Mouse (Mus musculus): ENCODE measurements around the gene Gars. TPM values are rescaled to one million over a fixed set of nuclear protein-coding genes. Genes with fewer than 3 reads are reported as not detected.
A peak's percentile ranks its signal among the peaks of the same experiment; 100 is the strongest.

Gene Gars
- polyA plus RNA-seq, 1 experiment from 2014 or later, result 197 TPM

GRCm38 (mm10) chr6:55010330-55011091, 27.3 kb upstream of the Gars start:
- Histone ChIP-seq H3K36me3 (no peaks in the 10 kb centered on the region), H3K4me3 (no peak overlapping the region), H3K27ac (replicated peaks) (peak overlapping the region; percentile 59), H3K4me1 (replicated peaks) (peaks cover 10% of the 10 kb centered on the region), H3K9me3 (no peaks in the 10 kb centered on the region), H3K27me3 (no peaks in the 10 kb centered on the region), H3K9ac (no peak overlapping the region), H3K4me2 (peak overlapping the region; percentile 49)
- 55% methylated on average over 4 of the region's 4 CpGs for WGBS
- ATAC-seq (ENCODE audit: low FRiP score, low read depth), result 0 out of 2 replicates have a peak, but pooled peaks have one; percentile 23

DNA sequence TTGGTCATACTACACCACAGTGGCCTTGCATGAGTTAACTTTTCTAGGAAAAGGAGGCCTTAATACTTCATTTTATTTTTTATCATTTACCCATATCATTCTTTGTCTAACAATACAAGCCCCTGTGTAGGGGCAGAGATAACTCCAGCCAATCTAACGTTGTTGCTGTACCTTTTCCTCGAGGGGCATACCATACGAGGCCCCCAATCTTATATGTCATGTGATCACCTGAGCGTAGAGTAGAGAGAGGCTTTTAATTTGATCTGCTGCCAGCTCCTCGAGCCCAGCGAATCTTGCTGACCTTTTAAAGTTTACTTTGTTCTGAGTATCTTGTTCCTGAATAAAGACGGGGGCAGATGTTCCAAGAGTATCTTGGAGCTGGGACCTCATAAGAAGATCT, 25.3 kb upstream of the Gars start:
- Histone ChIP-seq H3K9me3 (no peaks in the 10 kb centered on the region), H3K27me3 (no peaks in the 10 kb centered on the region), H3K4me3 (no peak overlapping the region), H3K9ac (no peak overlapping the region), H3K4me1 (replicated peaks) (peaks cover 16% of the 10 kb centered on the region), H3K4me2 (no peak overlapping the region), H3K27ac (replicated peaks) (no peak overlapping the region), H3K36me3 (no peaks in the 10 kb centered on the region)
- 85% methylated on average over 7 of the region's 7 CpGs for WGBS
- no peak for ATAC-seq (ENCODE audit: low FRiP score, low read depth)

- H3K27me3 ChIP-seq, result 0 out of 2 replicates have a peak, but pooled peaks cover 7% of the 10 kb centered on the region
- no peaks in the 10 kb centered on the region for H3K9me3 ChIP-seq
- 89% methylated on average over 3 of the region's 3 CpGs for WGBS
- no peak overlapping the region for H3K4me2 ChIP-seq
- peaks cover 16% of the 10 kb centered on the region for H3K4me1 ChIP-seq (replicated peaks)
- H3K4me3 ChIP-seq, result no peak overlapping the region
- H3K36me3 ChIP-seq, result no peaks in the 10 kb centered on the region
- no peak overlapping the region for H3K9ac ChIP-seq
- no peak overlapping the region for H3K27ac ChIP-seq (replicated peaks)
- no peak for ATAC-seq (ENCODE audit: low FRiP score, low read depth)
Observed at GRCm38 (mm10) chr6:55014184-55014583, 23.6 kb upstream of the Gars start.

- H3K4me3 ChIP-seq, result no peak overlapping the region
- ATAC-seq (ENCODE audit: low FRiP score, low read depth), result peak; percentile 50; the same call in 1 of the 2 replicates
- WGBS, result 26% methylated on average over 5 of the region's 5 CpGs
- H3K9ac ChIP-seq, result no peak overlapping the region
- H3K27ac ChIP-seq (replicated peaks), result no peak overlapping the region
- H3K36me3 ChIP-seq, result no peaks in the 10 kb centered on the region
- no peaks in the 10 kb centered on the region for H3K9me3 ChIP-seq
- H3K27me3 ChIP-seq, result 0 out of 2 replicates have a peak, but pooled peaks cover 7% of the 10 kb centered on the region
- no peak overlapping the region for H3K4me2 ChIP-seq
- H3K4me1 ChIP-seq (replicated peaks), result 0 out of 2 replicates have a peak, but pooled peaks cover 6% of the 10 kb centered on the region
Observed at GRCm38 (mm10) chr6:55016236-55016635, 21.6 kb upstream of the Gars start.

DNA sequence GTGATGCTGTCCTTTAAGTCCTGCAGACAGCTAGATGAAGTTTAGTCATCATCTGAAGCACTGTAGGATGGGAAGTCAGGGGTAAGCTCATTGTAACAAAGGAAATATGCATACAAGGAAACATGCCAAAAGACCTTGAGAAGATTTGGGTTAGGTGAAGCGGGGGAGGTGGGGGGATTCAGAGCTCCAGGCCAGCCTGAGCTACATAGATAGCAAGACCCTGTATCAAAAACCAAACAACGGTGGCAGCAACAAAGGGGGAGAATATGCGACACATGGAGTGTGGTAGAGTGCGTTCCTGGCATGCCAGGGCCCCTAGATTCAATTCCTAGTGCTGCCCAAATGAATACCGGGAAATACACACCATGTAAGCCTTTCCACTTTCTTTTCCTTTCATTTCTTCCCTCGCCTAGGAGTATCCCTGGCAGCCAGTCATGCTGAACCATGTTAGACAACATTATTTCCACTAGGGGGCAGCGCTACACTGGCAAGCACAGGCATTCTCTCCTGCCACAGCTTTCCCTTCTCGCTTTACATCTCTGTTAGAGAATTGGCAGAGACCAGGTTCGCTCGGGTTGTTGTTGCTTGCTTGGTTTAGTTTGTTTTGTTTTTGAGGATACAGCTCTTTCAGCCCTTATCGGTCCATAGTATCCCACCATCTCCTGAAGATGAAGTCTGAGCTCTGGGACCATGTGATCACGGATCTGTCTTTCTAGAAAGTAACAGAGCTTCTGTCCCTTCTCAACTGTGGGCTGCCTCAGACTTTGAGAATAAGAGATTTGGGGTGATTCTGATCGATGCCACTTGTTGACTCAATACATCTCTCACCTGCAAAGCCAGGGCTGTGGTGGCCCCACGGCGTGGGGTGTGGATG, 20.9 kb upstream of the Gars start:
- Histone ChIP-seq H3K27ac (replicated peaks) (no peak overlapping the region), H3K4me1 (replicated peaks) (0 out of 2 replicates have a peak, but pooled peaks cover 6% of the 10 kb centered on the region), H3K27me3 (0 out of 2 replicates have a peak, but pooled peaks cover 7% of the 10 kb centered on the region), H3K36me3 (no peaks in the 10 kb centered on the region), H3K4me2 (0 out of 2 replicates have a peak overlapping the region, but pooled peaks have one; percentile 14), H3K9me3 (no peaks in the 10 kb centered on the region), H3K9ac (no peak overlapping the region), H3K4me3 (no peak overlapping the region)
- ATAC-seq (ENCODE audit: low FRiP score, low read depth), result peak; percentile 83
- 29% methylated on average over 15 of the region's 15 CpGs for WGBS

GRCm38 (mm10) chr6:55018417-55018816, 19.4 kb upstream of the Gars start:
- 0 out of 2 replicates have a peak, but pooled peaks cover 6% of the 10 kb centered on the region for H3K4me1 ChIP-seq (replicated peaks)
- no peak overlapping the region for H3K9ac ChIP-seq
- no peak overlapping the region for H3K27ac ChIP-seq (replicated peaks)
- WGBS, result 80% methylated on average over 2 of the region's 2 CpGs
- H3K27me3 ChIP-seq, result 0 out of 2 replicates have a peak, but pooled peaks cover 7% of the 10 kb centered on the region
- H3K36me3 ChIP-seq, result no peaks in the 10 kb centered on the region
- no peaks in the 10 kb centered on the region for H3K9me3 ChIP-seq
- no peak for ATAC-seq (ENCODE audit: low FRiP score, low read depth)
- H3K4me2 ChIP-seq, result no peak overlapping the region
- no peak overlapping the region for H3K4me3 ChIP-seq

- no peaks in the 10 kb centered on the region for H3K36me3 ChIP-seq
- H3K4me3 ChIP-seq, result no peak overlapping the region
- ATAC-seq (ENCODE audit: low FRiP score, low read depth), result no peak
- no peak overlapping the region for H3K4me2 ChIP-seq
- 0 out of 2 replicates have a peak, but pooled peaks cover under 1% of the 10 kb centered on the region for H3K4me1 ChIP-seq (replicated peaks)
- WGBS, result 89% methylated on average over 7 of the region's 7 CpGs
- no peak overlapping the region for H3K9ac ChIP-seq
- no peaks in the 10 kb centered on the region for H3K9me3 ChIP-seq
- H3K27me3 ChIP-seq, result 0 out of 2 replicates have a peak, but pooled peaks cover 7% of the 10 kb centered on the region
- no peak overlapping the region for H3K27ac ChIP-seq (replicated peaks)
Observed at GRCm38 (mm10) chr6:55021806-55022205, 16.0 kb upstream of the Gars start.

DNA sequence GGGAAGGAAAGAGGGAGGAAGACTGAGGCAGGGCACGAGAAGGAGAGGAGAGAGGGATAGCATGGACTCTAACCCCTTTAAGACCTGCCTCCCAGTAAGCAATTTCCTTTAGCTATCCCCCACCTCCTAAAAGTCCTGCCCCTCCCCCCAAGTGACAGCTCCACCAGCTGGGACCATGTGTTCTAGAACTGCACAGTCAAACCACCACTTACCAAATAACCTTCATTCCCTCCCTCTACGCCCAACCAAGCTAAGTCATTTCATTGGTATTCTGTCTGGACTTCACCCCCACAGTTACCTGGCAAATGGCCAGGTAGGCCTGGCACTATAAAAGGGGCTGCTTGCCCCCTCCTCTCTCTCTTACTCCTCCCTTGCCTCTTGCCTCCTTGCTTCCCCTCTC, 10.2 kb upstream of the Gars start:
- no peak overlapping the region for H3K4me2 ChIP-seq
- H3K4me3 ChIP-seq, result no peak overlapping the region
- no peaks in the 10 kb centered on the region for H3K36me3 ChIP-seq
- H3K9me3 ChIP-seq, result no peaks in the 10 kb centered on the region
- no peaks in the 10 kb centered on the region for H3K27me3 ChIP-seq
- H3K4me1 ChIP-seq (replicated peaks), result no peaks in the 10 kb centered on the region
- ATAC-seq (ENCODE audit: low FRiP score, low read depth), result no peak
- 59% methylated on average over 2 of the region's 2 CpGs for WGBS
- H3K27ac ChIP-seq (replicated peaks), result no peak overlapping the region
- no peak overlapping the region for H3K9ac ChIP-seq

GRCm38 (mm10) chr6:55036731-55037130, 1.1 kb upstream of the Gars start:
- no peaks in the 10 kb centered on the region for H3K36me3 ChIP-seq
- no peaks in the 10 kb centered on the region for H3K9me3 ChIP-seq
- H3K4me2 ChIP-seq, result no peak overlapping the region
- no peak overlapping the region for H3K27ac ChIP-seq (replicated peaks)
- H3K4me1 ChIP-seq (replicated peaks), result peaks cover 23% of the 10 kb centered on the region
- ATAC-seq (ENCODE audit: low FRiP score, low read depth), result no peak
- 92% methylated on average over 4 of the region's 4 CpGs for WGBS
- no peak overlapping the region for H3K9ac ChIP-seq
- no peak overlapping the region for H3K4me3 ChIP-seq
- H3K27me3 ChIP-seq, result no peaks in the 10 kb centered on the region

DNA sequence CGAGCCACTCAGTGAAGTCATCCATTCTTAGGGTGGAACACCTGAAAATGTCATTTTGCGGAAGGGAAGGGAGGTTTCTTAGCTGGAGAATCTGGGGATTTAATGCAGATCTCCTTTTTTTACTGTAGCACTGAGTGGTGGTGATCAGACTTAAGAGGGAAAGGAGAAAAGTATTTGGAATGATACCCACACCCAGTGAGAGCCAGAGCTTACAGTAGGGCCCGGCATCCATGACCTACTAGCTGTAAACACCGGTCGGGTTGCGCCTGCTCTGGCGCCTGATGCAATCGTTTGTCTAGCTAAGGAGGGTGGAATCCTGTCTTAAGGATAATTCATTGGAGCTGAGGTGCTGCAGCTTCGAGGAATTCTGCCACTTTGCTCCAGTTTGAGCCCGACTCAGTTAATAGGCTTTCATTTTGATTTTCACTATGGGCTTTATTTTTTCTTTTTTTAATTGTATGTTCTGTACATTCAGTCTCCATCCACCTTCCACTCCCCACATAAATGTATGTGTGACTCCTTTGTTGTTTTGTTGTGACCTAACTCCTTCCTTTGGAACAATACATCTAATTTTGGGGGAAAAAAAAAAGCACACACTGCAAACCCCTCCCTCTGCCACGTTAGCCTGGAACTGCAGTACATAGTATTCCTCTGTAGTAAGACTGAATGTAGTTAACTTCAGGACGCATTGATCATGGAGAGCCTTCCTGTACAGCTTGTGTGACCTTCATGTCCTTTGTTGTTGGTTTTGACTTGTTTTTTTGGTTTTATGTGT, 1.1 kb downstream of the Gars start:
- no peak for ATAC-seq (ENCODE audit: low FRiP score, low read depth)
- 1% methylated on average over 12 of the region's 12 CpGs for WGBS

DNA sequence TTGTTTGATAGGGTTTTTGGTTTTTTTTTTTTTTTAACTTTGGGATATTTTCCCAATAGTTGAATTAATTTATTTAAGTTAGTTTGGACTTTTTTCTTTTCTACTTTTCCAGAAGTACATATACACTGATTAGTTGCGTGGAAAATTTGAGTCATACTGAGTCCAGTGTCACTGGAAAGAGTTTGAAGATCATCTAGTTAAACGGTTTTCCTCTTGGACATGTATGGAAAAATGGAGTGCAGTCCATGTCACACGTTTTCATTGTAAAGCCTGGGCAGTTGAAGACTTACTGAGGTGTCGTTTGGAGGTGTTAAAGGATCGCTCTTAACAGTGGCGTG, 1.6 kb downstream of the Gars start:
- H3K9ac ChIP-seq, result no peak overlapping the region

More for the DNA sequence above, 1.1 kb downstream of the Gars start:
- Histone ChIP-seq H3K9me3 (no peaks in the 10 kb centered on the region), H3K9ac (peak overlapping the region; percentile 92), H3K4me2 (peak overlapping the region; percentile 85), H3K36me3 (no peaks in the 10 kb centered on the region), H3K27me3 (no peaks in the 10 kb centered on the region), H3K4me3 (peak overlapping the region; percentile 79), H3K27ac (replicated peaks) (peak overlapping the region; percentile 91), H3K4me1 (replicated peaks) (peaks cover 34% of the 10 kb centered on the region)

More for the DNA sequence above, 1.6 kb downstream of the Gars start:
- H3K36me3 ChIP-seq, result no peaks in the 10 kb centered on the region
- peaks cover 40% of the 10 kb centered on the region for H3K4me1 ChIP-seq (replicated peaks)
- no peak overlapping the region for H3K27ac ChIP-seq (replicated peaks)
- H3K27me3 ChIP-seq, result no peaks in the 10 kb centered on the region
- 86% methylated on average over 6 of the region's 6 CpGs for WGBS
- H3K4me2 ChIP-seq, result peak overlapping the region; percentile 85
- H3K9me3 ChIP-seq, result no peaks in the 10 kb centered on the region
- no peak for ATAC-seq (ENCODE audit: low FRiP score, low read depth)
- H3K4me3 ChIP-seq, result peak overlapping the region; percentile 79

Data from hindbrain, embryonic 15.5 days (tissue).